Mouse (Mus musculus) regulatory T cell (primary cell): ENCODE data around the gene Zfp984.
"Not testable (repeated sequence)": the region's sequence is repeated elsewhere in the genome, so short reads cannot be mapped to it uniquely, and the experiment has no call there.

ENCODE experiments used
- in situ Hi-C: fragments of 300-600 bp; cut with MboI, MseI; formaldehyde crosslinking; loops from one replicate; pipeline ENCODE4 v1.15.1; 2025; ENCODE audit warnings: high pct_unique_total_duplicates

Gene Zfp984

DNA sequence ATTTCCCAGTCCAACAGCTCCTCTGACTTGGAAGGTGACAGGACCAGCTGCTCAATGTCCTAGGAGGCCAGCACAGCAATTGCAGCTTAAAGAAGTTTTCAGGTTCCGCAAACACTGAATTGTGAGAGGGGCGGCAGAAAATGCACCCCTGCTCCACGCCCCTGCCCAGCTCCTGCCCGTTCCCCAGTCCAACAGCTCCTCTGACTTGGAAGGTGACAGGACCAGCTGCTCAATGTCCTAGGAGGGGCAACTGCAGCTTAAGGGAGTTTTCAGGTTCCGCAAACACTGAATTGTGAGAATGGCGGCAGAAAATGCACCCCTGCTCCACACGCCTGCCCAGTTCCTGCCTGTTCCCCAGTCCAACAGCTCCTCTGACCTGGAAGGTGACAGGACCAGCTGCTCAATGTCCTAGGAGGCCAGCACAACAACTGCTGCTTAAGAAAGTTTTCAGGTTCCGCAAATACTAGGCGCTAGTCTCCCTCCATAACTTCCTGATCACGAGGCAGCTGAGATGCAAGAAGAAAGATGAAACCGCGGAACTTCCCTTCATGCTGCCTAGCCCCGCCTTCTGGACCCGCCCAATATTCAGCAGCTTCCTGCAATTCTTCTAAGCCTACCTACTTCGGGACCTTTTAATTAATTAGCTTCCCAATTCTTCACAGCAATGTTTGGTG is at the start of gene Zfp984:
Gene Zfp984, minus strand, starts transcription at position 497 of the 674 bp plus-strand sequence.
- in situ Hi-C loops = not testable (repeated sequence)

DNA sequence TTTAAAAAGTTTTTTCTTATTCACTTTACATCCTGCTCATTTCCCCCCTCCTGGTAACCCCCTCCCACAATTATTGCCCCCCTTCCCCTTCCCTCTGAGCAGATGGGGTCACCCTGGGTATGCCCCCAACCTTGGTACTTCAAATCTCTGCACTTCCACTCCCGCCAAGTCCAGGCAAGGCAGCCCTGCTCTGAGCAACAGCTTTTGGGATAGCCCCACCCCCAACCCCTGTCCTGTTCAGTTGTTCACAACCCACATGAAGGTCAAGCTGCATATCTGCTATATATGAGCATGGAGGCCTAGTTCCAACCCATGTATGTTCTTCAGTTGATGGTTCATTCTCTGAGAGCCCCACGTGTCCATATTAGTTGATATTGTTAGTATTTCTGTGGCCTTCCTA is 41.2 kb upstream of the Zfp984 start:
- in situ Hi-C loops = no loop called here

DNA sequence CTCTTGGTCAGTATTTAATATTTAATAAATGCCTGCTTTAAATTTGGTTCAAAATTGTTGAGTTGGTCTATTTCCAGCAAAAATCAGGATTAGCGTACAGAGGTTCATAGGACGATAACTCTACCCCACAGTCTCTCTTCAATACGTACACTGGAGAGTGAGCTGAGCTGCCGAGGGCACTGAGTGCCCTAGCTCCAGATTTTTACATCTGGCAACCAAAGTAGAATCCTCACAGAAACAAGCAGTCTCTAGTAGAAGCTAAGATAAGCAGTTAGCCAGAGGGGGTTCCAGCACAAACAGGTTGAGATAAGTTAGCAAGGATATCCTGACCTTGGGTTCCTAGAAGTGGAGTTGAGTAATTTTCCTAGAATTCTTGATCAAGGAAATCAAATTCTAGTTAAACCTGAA is 39.0 kb upstream of the Zfp984 start:
- in situ Hi-C loops = no loop called here

DNA sequence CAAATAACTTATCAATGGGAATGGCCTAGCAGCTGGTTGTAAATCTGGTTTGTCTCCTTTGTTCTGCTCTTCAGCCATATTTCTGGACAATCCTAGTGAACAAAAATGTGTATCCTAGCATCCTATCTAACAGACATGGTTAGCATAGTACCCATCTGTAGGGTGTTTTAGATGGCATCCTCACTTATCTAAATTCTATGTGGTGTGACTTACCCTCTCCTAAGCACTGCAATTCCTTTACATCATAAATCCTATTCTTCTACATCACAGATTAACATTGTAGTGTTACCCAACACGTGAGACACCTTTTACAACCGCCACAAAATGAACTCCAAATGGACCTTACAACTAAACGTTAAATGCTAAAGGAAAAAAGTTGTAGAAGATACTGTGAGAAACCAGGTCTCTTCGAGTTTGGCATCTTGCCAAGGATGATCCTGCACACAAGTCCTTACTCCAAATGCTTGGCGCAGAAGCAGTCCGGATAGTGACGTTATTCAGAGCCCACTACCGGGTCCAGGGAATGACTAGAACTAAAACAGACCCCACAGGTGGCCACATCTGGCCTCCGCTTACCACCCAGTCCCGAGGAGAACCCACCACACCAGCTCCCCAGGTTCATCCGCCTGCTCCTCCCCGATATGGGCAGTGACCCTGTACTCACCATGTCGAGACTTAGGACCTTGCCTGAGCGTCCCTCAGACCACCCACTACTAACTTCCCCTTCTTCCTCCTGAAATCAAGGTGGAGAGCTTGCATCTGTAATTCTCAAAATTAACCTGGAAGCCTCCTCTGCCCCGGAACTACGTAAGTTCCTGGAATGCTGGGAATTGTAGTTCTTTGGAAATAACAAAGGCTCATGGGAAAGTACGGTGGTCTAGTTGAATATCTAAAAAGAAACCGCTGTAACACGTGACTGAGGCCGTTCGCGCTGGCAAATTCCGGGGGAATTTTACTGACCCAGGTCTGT is 38.3 kb upstream of the Zfp984 start, which contains the start of gene Zfp933:
Gene Zfp933, minus strand, starts transcription at position 753 of the 970 bp plus-strand sequence.
- in situ Hi-C loops = no loop called here

DNA sequence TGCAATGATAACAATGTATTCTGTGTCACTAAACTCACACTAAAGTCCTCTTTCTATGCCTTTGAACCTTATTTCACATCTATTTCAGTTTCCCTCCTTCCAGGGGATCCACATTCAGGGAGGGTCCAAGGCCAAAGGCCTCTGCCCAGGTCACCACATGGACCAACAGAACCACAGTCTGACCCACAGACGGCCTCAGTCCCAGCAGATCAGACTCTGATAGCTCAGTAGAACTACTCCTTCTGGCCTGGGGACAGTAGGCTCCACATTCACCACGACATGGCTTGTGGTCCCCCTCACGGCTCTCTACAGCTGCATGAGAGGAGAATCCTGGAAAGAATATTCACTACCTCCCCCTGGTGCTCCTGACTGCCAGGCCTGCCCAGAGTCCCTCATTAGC is 33.3 kb upstream of the Zfp984 start:
- in situ Hi-C loops = no loop called here

DNA sequence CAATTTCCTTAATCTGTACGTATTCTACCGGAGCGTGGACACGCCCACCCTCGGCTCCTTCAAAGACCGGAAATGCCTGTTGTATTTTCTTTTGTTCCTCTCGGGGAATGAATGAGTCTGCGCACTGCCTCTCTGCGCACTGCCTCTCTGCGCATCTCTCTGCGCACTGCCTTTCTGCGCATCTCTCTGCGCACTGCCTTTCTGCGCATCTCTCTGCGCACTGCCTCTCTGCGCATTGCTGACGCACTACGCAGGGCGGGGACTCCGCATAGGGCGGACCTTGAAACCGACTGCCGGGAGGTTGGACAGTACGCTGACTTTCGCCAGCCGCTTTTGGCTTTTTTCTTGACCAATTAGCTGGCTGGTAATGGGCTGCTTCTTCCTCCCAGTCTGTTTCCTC is 29.7 kb upstream of the Zfp984 start:
- in situ Hi-C loops = not testable (repeated sequence)

- in situ Hi-C loops = no loop called here
Observed at GRCm38 (mm10) chr4:147824389-147824788, 14.8 kb upstream of the Zfp984 start.

DNA sequence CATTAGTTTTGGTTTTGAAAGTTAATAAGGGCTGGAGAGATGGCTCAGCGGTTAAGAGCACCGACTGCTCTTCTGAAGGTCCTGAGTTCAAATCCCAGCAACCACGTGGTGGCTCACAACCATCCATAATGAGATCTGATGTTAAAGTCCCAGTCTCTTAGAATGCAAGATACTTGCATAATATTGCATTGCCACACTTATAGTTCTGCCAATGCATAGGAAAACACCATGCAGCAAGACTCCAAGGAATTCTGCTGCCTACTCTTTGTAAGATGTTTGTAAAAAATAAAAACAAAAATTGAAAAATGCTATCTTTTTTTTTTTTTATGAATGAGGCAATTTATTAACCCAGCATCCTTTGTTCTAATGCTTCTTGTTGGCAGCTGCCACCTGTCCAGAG is 11.8 kb upstream of the Zfp984 start:
- in situ Hi-C loops = not testable (repeated sequence)

DNA sequence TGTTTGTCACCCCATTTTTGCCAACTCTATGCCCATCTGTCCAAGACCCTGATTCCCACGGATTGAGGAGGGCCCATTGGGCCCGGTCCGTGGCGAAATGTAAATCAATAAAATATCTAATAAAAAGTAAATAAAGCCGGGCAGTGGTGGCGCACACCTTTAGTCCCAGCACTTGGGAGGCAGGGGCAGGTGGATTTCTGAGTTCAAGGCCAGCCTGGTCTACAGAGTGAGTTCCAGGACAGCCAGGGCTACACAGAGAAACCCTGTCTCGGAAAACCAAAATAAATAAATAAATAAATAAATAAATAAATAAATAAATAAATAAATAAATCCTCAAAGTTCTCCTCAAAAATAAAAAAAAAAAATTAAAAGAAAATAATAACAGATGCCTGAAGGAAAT is 10.1 kb upstream of the Zfp984 start:
- in situ Hi-C loops = loop anchor here (5.0 kb wide), 1 partner anchor 252 kb away; no protein-coding TSS in a partner anchor

DNA sequence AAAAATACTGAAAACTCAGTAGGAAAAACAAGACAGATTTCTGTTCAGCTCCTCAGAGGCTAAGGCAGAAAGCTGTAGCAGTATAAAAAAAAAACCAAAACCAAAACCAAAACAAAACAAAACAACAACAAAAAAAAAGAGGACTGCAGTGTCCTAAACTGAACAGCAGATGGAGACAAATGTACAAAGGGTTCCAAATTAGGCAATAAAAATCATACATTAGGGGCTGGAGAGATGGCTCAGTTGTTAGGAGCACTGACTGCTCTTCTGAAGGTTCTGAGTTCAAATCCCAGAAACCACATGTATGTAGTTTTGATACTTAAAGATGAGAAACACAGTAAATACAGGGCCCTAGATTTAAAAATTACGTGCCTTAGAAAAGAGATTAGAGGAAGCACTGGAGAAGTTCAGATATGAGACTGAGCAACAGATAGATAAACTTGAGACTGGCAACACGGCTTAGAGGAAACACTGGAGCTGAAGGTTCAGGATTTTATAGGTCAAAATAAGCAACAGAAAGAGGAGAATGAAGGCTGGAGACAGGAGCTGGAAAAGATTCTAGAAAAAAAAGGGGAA is 5.1 kb upstream of the Zfp984 start:
- in situ Hi-C loops = loop anchor here (5.0 kb wide), 1 partner anchor 247 kb away; no protein-coding TSS in a partner anchor

GRCm38 (mm10) chr4:147813249-147813765 is 3.7 kb upstream of the Zfp984 start:
- in situ Hi-C loops = no loop called here

GRCm38 (mm10) chr4:147809966-147810304 is 347 bp upstream of the Zfp984 start:
- in situ Hi-C loops = not testable (repeated sequence)

- in situ Hi-C loops = not testable (repeated sequence)
Observed at GRCm38 (mm10) chr4:147808483-147808882, 1.1 kb downstream of the Zfp984 start.

GRCm38 (mm10) chr4:147795308-147795707 is 14.3 kb downstream of the Zfp984 start:
- in situ Hi-C loops = loop anchor here (25.0 kb wide), 4 partner anchors 983 to 2008 kb away; no protein-coding TSS in a partner anchor

DNA sequence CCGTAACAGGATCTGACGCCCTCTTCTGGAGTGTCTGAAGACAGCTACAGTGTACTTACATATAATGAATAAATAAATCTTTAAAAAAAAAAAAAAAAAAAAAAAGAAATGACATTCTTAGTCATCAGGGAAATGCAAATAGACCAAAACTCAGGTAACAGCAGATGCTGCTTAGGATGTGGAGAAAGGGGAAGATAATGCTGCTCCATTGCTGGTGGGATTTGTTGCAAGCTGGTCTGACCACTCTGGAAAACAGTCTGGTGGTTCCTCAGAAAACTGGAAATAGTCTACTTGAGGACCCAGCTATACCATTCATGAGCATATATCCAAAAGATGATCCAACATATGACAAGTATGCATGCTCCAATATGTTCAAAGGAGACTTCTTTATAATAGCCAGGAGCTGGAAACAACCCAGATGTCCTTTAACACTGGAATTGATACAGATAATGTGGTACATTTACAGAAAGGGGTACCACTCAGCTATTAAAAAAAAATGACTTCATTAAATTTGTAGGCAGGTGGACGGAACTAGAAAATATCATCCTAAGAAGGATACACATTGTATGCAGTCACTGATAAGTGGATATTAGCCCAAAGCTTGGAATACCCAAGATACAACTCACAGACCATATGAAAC is 15.4 kb downstream of the Zfp984 start:
- in situ Hi-C loops = loop anchor here (25.0 kb wide), 4 partner anchors 982 to 2007 kb away; no protein-coding TSS in a partner anchor

GRCm38 (mm10) chr4:147793390-147793916 is 16.1 kb downstream of the Zfp984 start:
- in situ Hi-C loops = loop anchor here (25.0 kb wide), 4 partner anchors 981 to 2006 kb away; no protein-coding TSS in a partner anchor

GRCm38 (mm10) chr4:147791729-147792128 is 17.9 kb downstream of the Zfp984 start:
- in situ Hi-C loops = loop anchor here (25.0 kb wide), 4 partner anchors 979 to 2004 kb away; no protein-coding TSS in a partner anchor

DNA sequence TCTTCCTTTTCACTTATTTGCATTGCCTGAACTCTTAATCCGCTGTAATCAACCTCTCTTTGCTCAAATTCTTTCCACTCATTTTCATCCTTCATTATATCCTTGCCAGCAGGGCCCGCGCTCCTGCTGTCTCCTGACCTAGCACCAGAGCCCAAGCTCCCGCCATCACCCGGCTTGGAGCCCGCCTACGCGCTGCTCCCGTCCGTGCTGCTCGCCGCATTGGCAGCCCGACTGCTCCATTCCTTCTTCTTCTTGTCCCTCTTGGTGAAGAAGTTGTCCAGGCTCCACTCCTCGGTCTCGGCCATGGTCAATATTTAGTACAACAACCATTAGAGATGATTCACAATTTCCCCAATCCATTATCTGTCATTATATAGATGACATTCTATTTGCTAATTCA is 63.3 kb downstream of the Zfp984 start:
- in situ Hi-C loops = loop anchor here (5.0 kb wide), 1 partner anchor 479 kb away; no protein-coding TSS in a partner anchor

DNA sequence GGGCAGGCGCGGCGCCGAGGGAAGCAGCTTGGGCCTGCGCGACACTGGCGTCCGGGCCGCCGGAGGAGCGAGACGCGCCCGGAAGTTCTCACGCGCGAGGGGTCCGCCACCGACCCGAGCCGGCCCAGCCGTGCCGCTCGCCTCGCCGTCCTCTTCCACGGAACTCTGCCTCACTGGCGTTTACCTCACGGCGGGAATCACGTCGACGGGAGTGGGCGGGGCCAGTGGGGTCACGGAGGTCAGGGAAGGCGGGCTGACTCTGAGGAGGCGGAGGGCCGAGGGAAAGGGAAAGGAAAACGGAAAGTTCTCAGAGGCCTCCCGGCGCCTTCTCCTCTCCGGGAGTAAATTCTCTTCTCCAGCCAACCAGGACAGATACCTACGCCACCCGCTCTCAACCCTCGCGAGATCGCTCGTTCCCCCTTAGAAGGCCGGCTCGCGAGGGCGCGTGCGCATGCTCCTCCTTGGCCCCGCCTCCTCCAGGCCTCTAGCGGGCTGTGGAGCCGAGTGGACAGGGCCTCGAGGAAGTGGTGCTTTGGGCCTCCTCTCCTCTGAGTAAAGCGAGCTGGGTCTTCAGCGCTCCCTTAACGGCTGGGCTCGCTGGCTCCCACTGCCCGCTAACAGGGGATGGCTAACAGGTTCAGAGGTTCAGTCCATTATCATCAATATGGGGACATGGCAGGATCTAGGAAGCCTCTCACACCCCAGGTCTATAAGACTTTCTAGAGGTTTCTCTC is 70.8 kb downstream of the Zfp984 start:
- in situ Hi-C loops = not testable (repeated sequence)
